Mouse (Mus musculus): ENCODE results near the gene Rai1.
A peak's percentile ranks its signal among the peaks of the same experiment; 100 is the strongest.

Rai1 gene

DNA sequence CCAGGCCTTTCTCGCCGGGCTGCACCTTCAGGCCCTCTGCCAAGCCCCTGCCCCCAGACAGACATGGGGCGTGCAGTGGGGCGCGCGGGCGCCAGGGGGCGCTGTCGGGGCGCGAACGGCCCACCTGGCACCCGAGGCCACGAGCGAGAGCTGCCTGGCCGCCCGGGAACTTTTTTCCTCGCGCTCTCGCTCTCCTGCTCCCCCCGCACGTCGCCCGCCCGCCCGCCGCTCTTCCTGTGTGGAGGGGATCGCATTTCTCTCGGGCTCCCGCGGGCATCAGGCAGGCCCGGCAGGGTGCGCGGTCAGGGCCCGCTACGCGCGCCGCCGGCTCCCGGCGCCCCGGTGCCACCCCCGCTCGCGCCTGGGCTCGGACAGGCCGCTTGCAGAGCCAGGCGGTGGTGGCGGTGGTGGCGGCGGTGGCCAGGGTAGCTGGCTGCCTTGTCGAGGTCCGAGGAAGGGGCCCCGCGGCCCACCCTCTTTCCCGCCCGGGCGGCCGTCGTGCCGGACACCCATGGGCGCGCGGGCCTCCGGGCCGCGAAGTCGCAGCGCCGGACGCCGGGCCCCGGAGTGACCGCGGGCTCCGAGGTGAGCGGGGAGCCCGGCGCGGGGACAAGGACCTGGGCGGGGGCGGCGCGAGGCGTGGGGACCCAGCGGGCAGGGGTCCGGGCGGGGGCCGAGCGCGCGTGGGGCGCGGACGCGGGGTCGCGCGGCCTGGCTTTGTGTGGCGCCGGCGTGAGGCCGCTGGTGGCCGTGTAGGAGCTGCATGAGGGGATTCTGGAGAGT lies at the start of gene Rai1:
TSS of gene Rai1 (plus strand) at position 204 of the 783 bp plus-strand sequence.
- peak; percentile 90 for DNase-seq (ENCODE audit: low read depth, low spot score)

DNA sequence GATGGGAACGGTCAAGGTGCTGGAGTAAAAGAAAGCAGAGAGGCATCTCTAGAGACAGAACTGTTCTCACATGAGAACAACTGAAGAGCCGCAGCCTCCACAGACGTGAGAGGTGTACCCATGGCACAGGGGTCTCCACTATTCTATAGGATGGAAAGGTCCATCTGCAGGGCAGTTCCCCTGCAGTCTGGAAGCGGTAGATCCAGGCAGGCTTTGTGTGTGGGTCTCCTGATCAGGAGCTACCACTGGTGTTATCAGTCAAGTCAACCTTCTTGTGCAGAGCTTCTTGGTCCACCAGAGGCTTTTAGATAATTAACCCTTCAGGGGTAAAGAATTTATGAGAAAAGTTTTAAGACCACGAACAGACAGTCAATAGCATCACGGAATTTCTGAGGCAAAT lies 48.3 kb upstream of the Rai1 start:
- DNase-seq (ENCODE audit: low read depth, low spot score): no peak

DNA sequence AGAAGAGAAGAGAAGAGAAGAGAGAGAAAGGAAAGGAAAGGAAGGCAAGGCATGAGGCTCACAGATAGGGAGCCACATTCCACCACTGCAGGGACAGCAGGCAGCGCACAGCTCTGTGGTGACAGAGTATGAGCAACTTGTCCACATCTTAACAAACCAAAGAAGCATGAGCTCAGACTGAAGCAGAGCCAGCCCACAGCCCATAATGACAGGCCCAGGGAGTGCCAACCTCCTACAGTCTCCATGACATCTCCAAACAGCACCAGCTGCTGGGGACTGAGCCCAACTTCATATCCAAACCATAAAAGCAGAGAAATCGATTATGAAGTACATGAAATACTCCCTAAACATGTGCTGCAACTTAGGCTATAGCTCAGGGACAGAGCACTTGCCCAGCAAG lies 46.8 kb upstream of the Rai1 start:
- no peak for DNase-seq (ENCODE audit: low read depth, low spot score)

DNA sequence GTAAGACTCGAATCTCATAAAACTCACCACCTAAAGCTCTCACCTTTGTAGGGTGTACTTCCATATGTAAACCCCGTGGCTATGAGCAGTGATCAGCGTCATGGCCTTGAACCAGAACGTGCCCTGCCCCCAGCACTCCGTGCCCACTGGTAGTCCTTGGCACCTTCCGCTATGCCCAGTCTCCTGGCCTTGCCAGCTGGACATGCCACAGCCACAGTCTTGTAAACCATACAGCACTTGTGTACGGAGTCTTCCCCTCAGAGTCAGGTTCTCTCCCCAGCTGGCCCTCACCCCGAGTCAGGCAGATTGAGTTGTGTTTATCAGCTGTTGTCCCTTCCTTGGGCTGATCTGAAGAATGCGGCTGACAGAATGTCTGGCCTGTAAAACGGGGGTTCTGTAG lies 46.4 kb upstream of the Rai1 start:
- no peak for DNase-seq (ENCODE audit: low read depth, low spot score)

DNA sequence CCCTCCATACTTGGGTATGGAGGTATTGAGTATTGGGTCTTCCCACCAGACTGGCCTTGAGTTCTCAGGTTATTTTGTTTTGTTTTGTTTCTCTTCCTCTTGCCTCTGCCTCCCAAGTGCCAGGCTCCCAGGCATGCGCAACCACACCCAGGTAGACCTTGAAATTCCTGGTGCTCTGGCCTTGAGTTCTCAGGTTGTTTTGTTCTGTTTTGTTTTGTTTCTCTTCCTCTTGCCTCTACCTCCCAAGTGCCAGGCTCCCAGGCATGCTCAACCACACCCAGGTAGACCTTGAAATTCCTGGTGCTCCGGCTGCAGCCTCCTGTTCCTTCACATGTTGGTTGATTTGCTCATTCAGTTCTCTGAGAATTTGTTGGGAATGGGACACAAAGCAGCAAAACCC lies 44.8 kb upstream of the Rai1 start:
- no peak for DNase-seq (ENCODE audit: low read depth, low spot score)

DNA sequence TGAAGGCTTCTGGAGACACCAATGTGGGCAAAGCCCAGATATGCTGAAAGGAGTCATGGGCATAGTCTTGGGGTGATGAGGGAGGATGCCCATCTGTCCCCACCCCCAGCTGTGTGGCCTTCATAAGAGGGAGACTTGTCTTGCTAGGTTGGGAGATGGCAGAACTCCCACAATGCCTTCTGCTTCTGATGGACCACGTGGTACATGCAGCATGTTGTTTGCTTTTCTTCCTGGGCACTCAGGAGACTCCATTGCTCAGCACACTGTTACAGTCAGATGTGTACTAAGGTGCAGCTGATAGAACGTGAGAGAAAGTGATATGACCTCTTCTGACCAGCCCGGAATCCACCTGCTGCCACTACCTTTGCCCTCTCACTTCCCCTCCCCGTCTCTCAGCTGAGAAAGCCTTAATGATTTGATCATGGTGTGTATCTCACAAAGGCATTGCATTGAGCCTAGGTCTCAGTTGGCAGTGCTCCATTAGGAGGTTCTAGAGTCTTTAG lies 43.3 kb upstream of the Rai1 start:
- DNase-seq (ENCODE audit: low read depth, low spot score): no peak

DNA sequence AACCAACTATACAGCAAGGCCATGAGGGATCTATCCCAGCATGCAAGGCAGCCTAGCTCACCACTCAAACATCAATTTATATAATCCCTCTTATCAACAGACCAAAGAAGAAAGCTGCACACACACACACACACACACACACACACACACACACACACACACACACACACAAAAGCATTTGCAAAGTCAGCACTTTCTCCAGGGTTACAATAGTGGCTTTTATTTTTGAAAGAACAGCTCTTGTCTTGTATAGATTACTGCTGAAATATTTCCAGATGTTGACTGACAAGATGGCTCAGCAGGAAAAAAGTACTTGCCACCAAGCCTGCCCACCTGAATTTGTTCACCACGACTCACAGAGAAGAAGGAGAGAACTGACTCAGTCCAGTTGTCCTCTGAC lies 39.5 kb upstream of the Rai1 start:
- DNase-seq (ENCODE audit: low read depth, low spot score): no peak

DNA sequence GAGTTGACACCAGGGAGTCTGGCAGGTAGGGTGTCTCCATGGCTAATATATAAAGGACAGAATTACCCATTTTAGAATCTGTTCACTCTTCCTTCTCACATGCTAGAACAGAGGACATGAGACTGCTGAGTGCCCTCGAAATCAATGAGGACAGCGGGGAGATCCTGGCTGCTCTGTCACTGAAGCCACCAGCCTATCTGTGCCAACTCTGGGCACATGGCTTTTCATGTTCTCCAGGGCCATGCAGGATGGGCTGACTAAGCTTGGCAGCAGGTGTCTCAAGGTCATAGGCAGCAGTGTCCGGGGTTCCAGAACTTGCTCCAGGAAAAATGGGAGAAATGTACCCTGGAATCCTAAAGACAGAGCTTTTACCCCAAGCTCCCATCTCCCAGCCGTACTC lies 37.2 kb upstream of the Rai1 start:
- no peak for DNase-seq (ENCODE audit: low read depth, low spot score)

DNA sequence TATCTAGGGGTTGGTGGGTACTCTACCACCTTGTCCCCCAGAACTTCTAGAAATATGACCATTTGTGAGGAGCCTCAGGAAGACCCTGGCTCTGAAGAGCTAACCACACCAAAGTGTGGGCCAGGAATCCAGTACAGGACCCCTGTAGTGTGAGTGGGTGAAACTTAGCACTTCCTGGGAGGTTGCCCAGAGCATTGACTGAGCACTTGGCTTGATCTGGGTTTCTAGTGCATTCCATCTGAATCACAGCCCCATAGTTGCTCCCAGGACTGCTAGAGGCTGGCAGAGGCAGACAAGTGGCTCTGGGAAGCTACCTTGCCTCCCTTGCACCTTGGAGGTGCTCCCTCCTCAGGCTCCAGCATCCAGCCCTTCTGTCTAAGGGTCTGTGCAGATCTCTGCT lies 36.2 kb upstream of the Rai1 start:
- DNase-seq (ENCODE audit: low read depth, low spot score): no peak

DNA sequence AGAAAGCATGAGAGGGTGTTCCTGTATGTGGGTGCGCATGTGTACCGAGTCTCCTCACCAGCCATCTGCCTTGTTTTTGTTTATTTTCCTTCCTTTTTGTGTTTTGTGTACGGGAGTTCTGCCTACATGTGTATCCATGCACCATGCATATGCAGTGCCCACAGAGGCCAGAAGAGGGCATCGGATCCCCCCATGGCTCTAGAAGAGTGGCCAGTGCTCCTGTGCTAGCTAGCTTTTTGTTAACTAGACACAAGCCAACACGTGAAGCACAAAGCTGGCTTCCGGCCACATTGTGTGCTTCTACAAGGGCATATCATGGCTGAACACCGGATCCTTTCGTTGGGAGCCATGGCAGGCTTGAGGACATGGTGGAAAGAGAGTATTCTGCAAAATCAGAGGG lies 34.2 kb upstream of the Rai1 start:
- DNase-seq (ENCODE audit: low read depth, low spot score): peak; percentile 45

DNA sequence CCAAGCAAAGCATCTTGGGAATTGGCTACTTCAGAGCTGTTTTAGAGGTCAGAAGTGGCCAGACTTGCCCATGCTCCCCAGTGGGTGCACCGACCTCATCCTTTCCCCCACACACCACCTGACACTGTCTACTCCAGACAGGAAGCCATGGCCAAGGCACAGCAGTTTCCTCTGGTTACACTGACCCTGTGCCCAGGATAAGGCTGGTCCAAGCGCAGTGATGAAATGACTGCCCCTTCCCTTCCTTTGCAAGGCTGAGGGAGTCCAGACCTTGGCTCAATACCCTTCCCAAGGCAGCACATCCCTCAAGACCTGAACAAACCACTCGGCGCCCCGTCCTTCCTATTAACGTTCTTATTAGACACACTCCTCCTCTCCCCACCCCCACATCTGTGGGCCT lies 33.6 kb upstream of the Rai1 start:
- no peak for DNase-seq (ENCODE audit: low read depth, low spot score)

DNA sequence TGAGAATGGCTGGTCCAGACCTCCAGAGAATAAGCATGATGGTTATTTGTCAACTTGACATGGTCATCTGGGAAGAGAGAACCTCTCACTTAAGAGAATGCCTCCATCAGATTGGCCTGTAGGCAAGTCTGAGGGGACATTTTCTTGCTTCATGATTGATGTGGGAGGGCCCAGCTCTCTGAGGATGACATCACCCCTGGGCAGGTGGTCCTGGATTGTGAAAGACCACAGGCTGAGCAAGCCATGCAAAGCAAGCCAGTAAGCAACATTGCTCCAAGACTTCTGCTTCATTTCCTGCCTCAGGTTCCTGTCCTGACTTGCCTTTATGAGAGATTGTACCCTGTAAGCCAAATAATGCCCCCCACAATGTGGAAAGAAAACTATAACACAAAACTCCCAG lies 31.7 kb upstream of the Rai1 start:
- no peak for DNase-seq (ENCODE audit: low read depth, low spot score)

DNA sequence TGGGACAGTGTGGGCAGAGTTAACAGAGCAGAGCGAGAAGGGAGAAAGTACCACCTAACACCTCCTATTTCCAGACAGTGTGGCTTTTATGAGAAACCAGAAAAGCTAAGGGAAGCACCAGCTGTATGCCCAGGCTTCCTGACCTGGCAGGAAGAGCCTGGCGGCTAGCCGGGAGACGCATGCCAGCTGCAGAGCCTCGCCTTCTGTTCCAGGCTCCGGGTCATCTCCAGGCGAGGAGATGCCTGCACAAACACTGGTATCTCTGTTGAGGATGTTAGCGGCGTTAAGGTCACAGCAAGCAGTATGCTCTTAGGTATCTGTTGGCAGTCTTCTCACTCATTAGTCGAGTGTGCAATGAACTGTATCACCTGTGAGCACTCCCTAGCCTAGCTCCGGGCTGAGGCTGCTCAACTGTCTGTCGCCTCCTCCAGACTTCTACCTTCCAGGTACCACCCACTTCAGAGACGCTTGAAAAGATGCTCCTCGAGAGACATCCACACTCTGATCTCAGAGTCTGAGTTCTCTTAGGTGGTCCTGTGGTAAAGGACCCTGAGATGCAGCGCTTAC lies 30.8 kb upstream of the Rai1 start:
- DNase-seq (ENCODE audit: low read depth, low spot score): no peak

DNA sequence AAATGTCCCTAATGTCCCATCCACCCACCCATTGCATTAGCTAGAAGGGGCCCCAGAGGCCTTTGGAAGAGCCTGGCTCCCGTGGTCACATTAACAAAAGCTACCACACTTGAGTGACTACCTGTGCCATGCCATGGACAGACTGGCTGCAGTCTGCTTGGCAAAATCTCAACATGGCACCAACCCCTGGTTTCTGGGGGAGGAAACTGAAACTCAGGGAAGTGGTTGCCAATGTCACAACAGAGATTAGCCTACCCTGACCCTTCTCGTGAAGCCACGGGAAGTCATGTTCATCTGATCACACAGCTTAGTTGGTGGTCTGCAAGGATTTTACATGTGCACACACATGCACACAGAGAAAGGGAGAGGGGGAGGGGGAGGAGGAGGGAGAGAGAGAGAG lies 28.6 kb upstream of the Rai1 start:
- DNase-seq (ENCODE audit: low read depth, low spot score): no peak

DNA sequence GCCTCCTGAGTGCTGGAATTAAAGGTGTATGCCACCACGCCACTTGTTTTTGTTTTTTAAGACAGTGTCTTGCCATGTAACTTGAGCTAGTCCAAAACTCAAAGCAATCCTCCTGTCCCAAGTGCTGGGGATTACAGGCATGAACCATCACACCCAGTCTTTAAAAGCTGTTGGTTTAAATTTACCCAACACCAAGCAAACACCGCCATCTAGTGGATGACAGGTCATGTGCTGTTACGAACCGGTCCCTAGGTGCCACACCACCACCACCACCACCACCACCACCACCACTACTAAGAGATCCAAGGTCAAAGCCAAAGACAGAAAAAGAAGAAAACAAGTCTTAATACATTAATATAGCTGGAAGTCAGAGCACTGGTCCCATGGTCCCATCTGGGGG lies 28.0 kb upstream of the Rai1 start:
- DNase-seq (ENCODE audit: low read depth, low spot score): peak; percentile 79

DNA sequence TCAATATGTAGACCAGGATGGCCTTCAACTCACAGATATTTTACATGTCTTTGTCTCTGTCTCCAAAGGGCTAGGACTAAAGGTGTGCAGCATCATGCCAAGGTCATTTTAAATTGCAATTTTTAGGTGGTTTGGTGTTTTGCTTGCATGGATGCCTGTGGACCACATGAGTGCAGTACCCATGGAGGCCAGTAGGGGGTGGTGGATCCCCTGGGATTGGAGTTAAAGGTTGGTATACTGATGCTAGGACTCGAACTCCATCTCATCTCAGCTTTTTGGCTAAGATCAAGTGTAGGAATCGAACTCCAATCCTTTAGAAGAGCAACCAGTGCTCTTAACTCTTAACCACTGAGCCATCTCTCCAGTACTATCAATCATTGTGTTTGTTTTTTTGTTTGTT lies 20.2 kb upstream of the Rai1 start:
- DNase-seq (ENCODE audit: low read depth, low spot score): peak; percentile 54

DNA sequence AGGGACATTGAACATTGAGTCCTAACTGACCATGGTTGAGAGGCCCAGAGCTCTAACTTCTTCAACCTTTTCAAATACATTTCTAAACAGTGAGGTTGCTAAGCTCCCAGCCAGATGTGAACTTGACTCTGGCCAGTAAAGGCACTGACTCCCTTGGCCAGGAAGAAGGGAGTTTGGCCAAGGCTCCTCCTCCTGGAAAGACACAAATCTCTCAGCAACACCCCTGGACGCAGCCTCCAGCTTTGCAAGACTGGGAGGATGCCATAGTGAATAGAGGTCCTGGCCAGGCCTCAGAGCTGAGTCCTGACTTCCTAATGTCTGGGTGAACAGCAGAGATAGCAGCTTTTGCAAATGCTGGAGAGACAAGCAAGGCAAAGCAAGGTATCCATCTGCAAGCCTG lies 18.1 kb upstream of the Rai1 start:
- DNase-seq (ENCODE audit: low read depth, low spot score): no peak

DNA sequence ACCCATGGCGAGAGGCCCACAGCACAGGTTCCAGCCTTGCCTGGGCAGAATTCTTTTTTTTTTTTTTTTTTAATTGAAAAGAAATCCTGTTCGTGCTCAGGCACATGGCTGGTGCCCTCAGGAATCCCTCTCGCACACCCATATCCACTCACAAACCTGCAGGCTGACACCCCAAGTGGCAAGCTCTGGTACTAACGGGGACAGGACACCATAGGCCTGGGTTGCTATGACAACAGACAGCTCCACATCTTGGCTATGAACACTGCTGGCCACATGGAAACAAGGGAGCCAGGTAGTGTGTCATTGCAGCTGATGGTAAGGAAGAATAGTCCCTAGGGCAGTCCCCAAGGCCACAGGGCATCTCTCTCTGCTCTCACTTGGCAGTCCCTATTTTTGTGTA lies 15.9 kb upstream of the Rai1 start:
- peak; percentile 31 for DNase-seq (ENCODE audit: low read depth, low spot score)

DNA sequence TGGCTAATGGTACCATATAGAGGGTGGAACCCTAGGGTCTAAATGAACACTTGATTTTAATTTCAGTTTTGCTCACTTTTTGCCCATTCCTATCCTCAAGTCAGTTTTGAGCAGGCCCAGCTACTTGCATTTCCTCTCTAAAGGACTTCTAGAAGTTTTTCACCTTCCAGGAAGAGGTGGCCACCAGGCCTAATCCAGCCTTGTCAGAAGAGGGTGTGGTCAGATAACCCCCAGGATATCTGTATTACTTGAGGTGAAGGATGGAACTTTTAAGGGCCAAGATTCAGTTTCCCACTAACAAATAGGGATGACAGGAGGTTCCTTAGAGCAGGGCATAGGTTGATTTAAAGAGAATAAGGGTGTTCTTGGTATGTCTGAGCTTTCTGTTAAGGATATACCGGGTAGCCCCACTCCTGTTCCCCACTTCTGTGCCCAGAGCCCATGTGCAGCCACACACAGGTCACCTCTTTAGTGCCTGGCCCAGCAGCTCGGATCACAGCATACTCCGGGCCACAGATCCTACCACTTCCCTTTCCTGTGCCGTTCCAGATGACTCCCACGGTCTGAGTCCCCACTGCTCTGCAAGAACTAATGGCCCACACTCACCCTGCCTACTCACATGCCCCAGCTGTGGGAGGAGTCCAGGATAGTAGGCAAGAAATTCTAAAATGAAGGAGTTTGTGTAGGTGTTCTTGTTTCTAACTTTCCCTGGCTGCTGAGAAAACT lies 14.0 kb upstream of the Rai1 start:
- no peak for DNase-seq (ENCODE audit: low read depth, low spot score)

DNA sequence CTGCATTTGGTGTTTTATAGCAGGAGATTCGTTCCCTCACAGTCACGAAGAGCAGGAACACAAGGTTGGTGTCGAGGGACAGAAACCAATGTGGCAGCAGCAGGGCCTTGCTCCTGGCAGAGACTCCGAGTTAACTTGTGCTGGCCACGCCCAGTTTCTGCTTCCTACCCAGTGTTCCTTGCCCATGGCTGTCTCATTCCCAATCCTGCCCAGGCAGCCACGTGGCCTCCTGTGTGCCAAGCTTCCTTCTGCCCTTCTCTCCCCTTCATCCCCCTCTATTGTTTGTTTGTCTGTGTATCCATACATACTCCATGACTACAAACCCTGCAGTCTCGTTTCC lies 13.4 kb upstream of the Rai1 start:
- no peak for DNase-seq (ENCODE audit: low read depth, low spot score)

DNA sequence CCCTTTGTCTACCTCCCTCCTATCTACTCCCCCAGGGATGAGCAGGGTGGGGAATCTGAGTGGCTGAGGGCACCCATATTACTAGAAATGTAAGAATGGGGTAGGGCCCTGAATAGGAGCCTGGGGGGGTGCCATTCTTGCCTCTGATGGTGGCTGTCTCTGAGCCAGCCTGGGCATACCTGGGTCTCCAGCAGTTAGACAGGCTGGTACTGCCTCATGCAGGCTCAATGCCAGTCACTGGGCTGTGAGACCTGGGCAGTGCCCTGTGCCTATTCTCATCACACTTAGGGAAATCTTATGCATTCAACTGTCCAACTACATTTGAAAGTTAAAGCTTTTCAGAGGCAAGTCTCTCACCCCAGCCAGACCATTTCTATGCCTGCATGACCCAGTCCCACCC lies 11.6 kb upstream of the Rai1 start:
- DNase-seq (ENCODE audit: low read depth, low spot score): no peak

DNA sequence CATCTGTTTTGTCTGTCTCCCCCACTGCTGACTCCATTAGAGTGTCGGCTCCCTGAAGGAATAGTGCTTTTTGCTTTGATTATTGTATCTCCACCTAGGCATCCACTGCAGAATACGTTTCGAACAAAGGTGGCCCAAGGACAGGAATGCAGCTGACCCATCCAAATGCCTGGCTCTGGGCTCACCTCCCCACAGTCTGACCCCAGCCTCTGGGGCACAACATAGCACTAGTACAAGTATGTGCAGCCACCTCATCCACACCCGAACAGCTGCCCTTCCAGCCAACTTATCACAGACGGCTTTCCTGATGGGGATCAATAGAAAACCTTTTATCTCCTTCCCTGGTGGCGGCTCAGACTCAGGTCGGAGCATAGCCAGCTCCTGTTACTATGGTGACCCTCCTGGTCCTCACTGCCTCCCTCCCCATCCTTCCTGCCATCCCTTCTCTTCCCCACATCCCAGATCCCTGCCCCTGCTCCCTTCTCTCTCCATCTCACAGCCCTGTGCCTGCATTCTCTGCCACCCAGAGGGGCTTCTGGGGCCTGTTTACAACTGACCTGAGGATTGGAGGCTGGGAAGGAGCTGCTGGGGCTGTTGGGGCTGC lies 10.7 kb upstream of the Rai1 start:
- DNase-seq (ENCODE audit: low read depth, low spot score): no peak

All from CD4-positive helper T cell, adult 2 months (primary cell).